Mouse (Mus musculus): Measurements from ENCODE around the gene Enpp1. TPM values are rescaled to one million over a fixed set of nuclear protein-coding genes. Genes with fewer than 3 reads are reported as not detected.

The Enpp1 gene
- polyA plus RNA-seq, 1 experiment from 2014 or later, result 3.2 TPM

DNA sequence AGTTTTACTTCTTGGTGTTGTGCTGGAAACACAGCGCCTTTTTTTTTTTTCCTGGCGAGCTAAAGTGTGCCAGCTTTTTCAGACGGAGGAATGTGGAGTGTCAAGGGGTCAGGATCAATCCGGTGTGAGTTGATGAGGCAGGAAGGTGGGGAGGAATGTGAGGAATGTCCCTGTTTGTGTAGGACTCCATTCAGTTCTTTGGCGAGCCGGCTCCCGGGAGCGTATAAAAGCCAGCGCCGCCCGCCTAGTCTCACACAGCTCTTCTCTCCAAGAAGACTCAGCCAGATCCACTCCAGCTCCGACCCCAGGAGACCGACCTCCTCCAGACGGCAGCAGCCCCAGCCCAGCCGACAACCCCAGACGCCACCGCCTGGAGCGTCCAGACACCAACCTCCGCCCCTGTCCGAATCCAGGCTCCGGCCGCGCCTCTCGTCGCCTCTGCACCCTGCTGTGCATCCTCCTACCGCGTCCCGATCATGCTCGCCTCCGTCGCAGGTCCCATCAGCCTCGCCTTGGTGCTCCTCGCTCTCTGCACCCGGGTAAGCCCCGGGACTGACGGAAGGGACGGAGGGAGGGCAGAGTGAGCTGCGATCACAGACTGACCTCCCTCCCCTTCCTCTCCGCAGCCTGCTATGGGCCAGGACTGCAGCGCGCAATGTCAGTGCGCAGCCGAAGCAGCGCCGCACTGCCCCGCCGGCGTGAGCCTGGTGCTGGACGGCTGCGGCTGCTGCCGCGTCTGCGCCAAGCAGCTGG lies 116.5 kb downstream of the Enpp1 start, which contains the start of gene Ccn2:
Ccn2 (plus strand) TSS at position 193 of the 753 bp plus-strand sequence.
- Histone ChIP-seq H3K27me3 (no peaks in the 10 kb centered on the region), H3K36me3 (0 out of 2 replicates have a peak, but pooled peaks cover 5% of the 10 kb centered on the region), H3K4me1 (peaks cover 56% of the 10 kb centered on the region), H3K9ac (peak within 1 kb of the TSS; percentile 89), H3K9me3 (no peaks in the 10 kb centered on the region), H3K4me2 (peak within 1 kb of the TSS; percentile 73), H3K4me3 (peak within 1 kb of the TSS; percentile 64), H3K27ac (peak within 1 kb of the TSS; percentile 88)
- peak; percentile 68 for ATAC-seq (ENCODE audit: insufficient number of reproducible peaks, insufficient read depth, low FRiP score, low TSS enrichment, low read depth)
- WGBS, result under 1% methylated on average over 53 of the region's 53 CpGs

- Histone ChIP-seq H3K4me2 (peak overlapping the region; percentile 73), H3K4me1 (peaks cover 64% of the 10 kb centered on the region), H3K36me3 (0 out of 2 replicates have a peak, but pooled peaks cover 5% of the 10 kb centered on the region), H3K27me3 (no peaks in the 10 kb centered on the region), H3K9me3 (no peaks in the 10 kb centered on the region), H3K27ac (no peak overlapping the region), H3K9ac (0 out of 2 replicates have a peak overlapping the region, but pooled peaks have one; percentile 11), H3K4me3 (no peak overlapping the region)
- no peak for ATAC-seq (ENCODE audit: insufficient number of reproducible peaks, insufficient read depth, low FRiP score, low TSS enrichment, low read depth)
- 46% methylated on average over 4 of the region's 4 CpGs for WGBS
Measured at GRCm38 (mm10) chr10:24593556-24593955, 118.4 kb downstream of the Enpp1 start.

DNA sequence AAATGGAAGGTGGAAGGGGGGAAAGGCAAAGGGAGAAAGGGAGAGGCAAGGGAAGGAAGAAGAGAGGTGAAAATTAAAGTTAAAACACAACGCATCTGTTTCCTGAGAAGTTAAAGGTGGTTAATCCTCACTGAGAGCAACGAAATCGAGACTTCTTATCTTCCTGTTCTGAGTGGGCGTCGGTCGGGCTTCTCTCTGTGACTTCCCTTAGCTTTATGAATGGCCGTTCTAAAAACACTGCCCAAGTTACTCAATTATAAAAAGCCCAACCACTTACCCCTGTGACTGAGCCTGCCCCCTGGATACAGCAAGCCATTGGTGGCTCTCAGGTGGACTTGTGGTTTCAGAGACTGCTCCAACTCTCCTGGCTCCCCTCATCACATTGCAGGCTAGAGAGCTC lies 119.0 kb downstream of the Enpp1 start:
- no peak overlapping the region for H3K27ac ChIP-seq
- no peak for ATAC-seq (ENCODE audit: insufficient number of reproducible peaks, insufficient read depth, low FRiP score, low TSS enrichment, low read depth)
- WGBS, result 66% methylated on average over 7 of the region's 7 CpGs

GRCm38 (mm10) chr10:24592318-24592717 lies 119.6 kb downstream of the Enpp1 start:
- Histone ChIP-seq H3K27me3 (no peaks in the 10 kb centered on the region), H3K36me3 (0 out of 2 replicates have a peak, but pooled peaks cover 5% of the 10 kb centered on the region), H3K4me1 (peaks cover 58% of the 10 kb centered on the region), H3K4me3 (no peak overlapping the region), H3K9me3 (no peaks in the 10 kb centered on the region), H3K9ac (no peak overlapping the region), H3K4me2 (no peak overlapping the region), H3K27ac (no peak overlapping the region)
- no peak for ATAC-seq (ENCODE audit: insufficient number of reproducible peaks, insufficient read depth, low FRiP score, low TSS enrichment, low read depth)
- WGBS, result 67% methylated on average over 2 of the region's 2 CpGs

More for the DNA sequence above, 119.0 kb downstream of the Enpp1 start:
- Histone ChIP-seq H3K4me2 (no peak overlapping the region), H3K9ac (no peak overlapping the region), H3K36me3 (0 out of 2 replicates have a peak, but pooled peaks cover 5% of the 10 kb centered on the region), H3K9me3 (no peaks in the 10 kb centered on the region), H3K4me3 (no peak overlapping the region), H3K4me1 (peaks cover 64% of the 10 kb centered on the region), H3K27me3 (no peaks in the 10 kb centered on the region)

GRCm38 (mm10) chr10:24591741-24592140 lies 120.2 kb downstream of the Enpp1 start:
- WGBS, result 52% methylated on average over 5 of the region's 5 CpGs
- Histone ChIP-seq H3K27me3 (no peaks in the 10 kb centered on the region), H3K4me1 (peaks cover 52% of the 10 kb centered on the region), H3K4me3 (no peak overlapping the region), H3K9me3 (no peaks in the 10 kb centered on the region), H3K4me2 (no peak overlapping the region), H3K36me3 (0 out of 2 replicates have a peak, but pooled peaks cover 2% of the 10 kb centered on the region), H3K27ac (peak overlapping the region; percentile 62), H3K9ac (no peak overlapping the region)
- no peak for ATAC-seq (ENCODE audit: insufficient number of reproducible peaks, insufficient read depth, low FRiP score, low TSS enrichment, low read depth)

DNA sequence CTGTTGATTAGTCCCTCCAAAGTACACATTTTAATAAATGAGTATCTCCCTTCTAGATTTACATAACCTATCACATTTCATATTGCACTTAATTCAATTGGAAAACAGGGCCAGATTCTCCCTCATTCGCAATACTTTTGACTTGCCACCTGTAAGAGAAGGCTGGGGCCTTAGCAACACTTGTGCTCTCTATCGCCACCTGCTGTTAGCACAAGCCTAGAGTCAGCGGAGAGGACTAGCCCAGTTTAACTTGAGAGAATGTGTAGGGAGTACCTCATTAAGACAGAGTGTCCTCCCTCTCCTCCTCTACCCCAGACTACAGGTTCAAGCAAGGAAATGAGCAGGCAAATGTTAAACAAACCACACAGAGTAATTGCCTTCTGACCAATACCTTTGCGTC lies 120.8 kb downstream of the Enpp1 start:
- Histone ChIP-seq H3K4me3 (no peak overlapping the region), H3K36me3 (no peaks in the 10 kb centered on the region), H3K4me2 (no peak overlapping the region), H3K27me3 (no peaks in the 10 kb centered on the region), H3K4me1 (peaks cover 46% of the 10 kb centered on the region), H3K9ac (no peak overlapping the region), H3K9me3 (no peaks in the 10 kb centered on the region), H3K27ac (peak overlapping the region; percentile 62; the same call in 1 of the 2 replicates)
- 14% methylated on average over 4 of the region's 4 CpGs for WGBS
- no peak for ATAC-seq (ENCODE audit: insufficient number of reproducible peaks, insufficient read depth, low FRiP score, low TSS enrichment, low read depth)

DNA sequence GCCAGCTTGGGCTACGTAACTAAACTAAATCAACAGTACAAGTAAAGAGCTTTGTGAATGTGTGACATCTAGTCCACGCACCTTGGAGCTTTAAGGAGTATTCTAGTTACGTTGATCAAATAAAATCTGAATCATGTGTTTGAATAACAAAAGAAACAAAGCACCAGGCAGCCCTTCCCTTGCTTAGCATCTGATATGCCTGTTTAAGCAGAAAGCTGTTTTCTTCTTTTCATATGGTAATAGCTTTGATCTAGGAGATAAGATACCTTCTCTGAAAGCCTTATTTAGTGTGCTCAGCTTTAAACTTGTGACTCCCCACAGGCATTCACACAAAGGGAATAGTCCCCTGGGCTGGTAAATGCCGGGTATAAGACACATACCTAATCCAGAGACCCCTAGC lies 121.4 kb downstream of the Enpp1 start:
- Histone ChIP-seq H3K9ac (no peak overlapping the region), H3K4me2 (no peak overlapping the region), H3K27ac (no peak overlapping the region), H3K36me3 (no peaks in the 10 kb centered on the region), H3K27me3 (no peaks in the 10 kb centered on the region), H3K4me3 (no peak overlapping the region), H3K9me3 (no peaks in the 10 kb centered on the region), H3K4me1 (peaks cover 42% of the 10 kb centered on the region)
- ATAC-seq (ENCODE audit: insufficient number of reproducible peaks, insufficient read depth, low FRiP score, low TSS enrichment, low read depth), result no peak
- WGBS, result 63% methylated on average over 4 of the region's 4 CpGs

- no peak overlapping the region for H3K4me3 ChIP-seq
- H3K27ac ChIP-seq, result peak overlapping the region; percentile 11; the same call in 1 of the 2 replicates
- no peak overlapping the region for H3K4me2 ChIP-seq
- H3K27me3 ChIP-seq, result no peaks in the 10 kb centered on the region
- no peak overlapping the region for H3K9ac ChIP-seq
- H3K4me1 ChIP-seq, result peaks cover 36% of the 10 kb centered on the region
- H3K9me3 ChIP-seq, result no peaks in the 10 kb centered on the region
- no peaks in the 10 kb centered on the region for H3K36me3 ChIP-seq
- ATAC-seq (ENCODE audit: insufficient number of reproducible peaks, insufficient read depth, low FRiP score, low TSS enrichment, low read depth), result no peak
- 85% methylated on average over 9 of the region's 9 CpGs for WGBS
Measured at GRCm38 (mm10) chr10:24589238-24589637, 122.7 kb downstream of the Enpp1 start.

GRCm38 (mm10) chr10:24588824-24589223 lies 123.1 kb downstream of the Enpp1 start:
- H3K27ac ChIP-seq, result 0 out of 2 replicates have a peak overlapping the region, but pooled peaks have one; percentile 11
- no peak for ATAC-seq (ENCODE audit: insufficient number of reproducible peaks, insufficient read depth, low FRiP score, low TSS enrichment, low read depth)
- no peak overlapping the region for H3K9ac ChIP-seq
- no peaks in the 10 kb centered on the region for H3K9me3 ChIP-seq
- H3K27me3 ChIP-seq, result no peaks in the 10 kb centered on the region
- WGBS, result 57% methylated on average over 4 of the region's 4 CpGs
- no peak overlapping the region for H3K4me2 ChIP-seq
- no peak overlapping the region for H3K4me3 ChIP-seq
- H3K4me1 ChIP-seq, result peaks cover 32% of the 10 kb centered on the region
- H3K36me3 ChIP-seq, result no peaks in the 10 kb centered on the region

Other genes with a start within 250 kb of the Enpp1 start
- 25.3 and 40.2 TPM in 2 replicates for gene Ccn2, start 116.7 kb downstream of the Enpp1 start, polyA plus RNA-seq (2015; fragmentation: Nextera tagmentation; extraction: Ambion mirVana)
- gene Enpp3, start 130.7 kb upstream of the Enpp1 start, polyA plus RNA-seq (2015; fragmentation: Nextera tagmentation; extraction: Ambion mirVana), result 6.2 and 6.4 TPM in 2 replicates
- gene Med23, start 157.8 kb upstream of the Enpp1 start, polyA plus RNA-seq (2015; fragmentation: Nextera tagmentation; extraction: Ambion mirVana), result 25.7 and 25.8 TPM in 2 replicates
- 3.9 and 4.6 TPM in 2 replicates for gene Arg1, start 215.3 kb upstream of the Enpp1 start, polyA plus RNA-seq (2015; fragmentation: Nextera tagmentation; extraction: Ambion mirVana)

Data from embryonic facial prominence, embryonic 13.5 days (tissue).